Mouse (Mus musculus): ENCODE results near the gene Crip3. TPM values are rescaled to one million over a fixed set of nuclear protein-coding genes. Genes with fewer than 3 reads are reported as not detected.

Crip3 gene
- polyA plus RNA-seq, 1 experiment = not detected

GRCm38 (mm10) chr17:46453970-46454411 is 25.3 kb downstream of the Crip3 start:
- H3K4me3 ChIP-seq = no peak overlapping the region
- H3K4me2 ChIP-seq (ENCODE audit: low read depth) = no peak overlapping the region
- no peak overlapping the region for H3ac ChIP-seq (ENCODE audit: control insufficient read depth, insufficient read length)
- TF ChIP-seq MAX (IDR thresholded peaks at IDR 0.05; ENCODE audit: low read depth) (no peak), SRF (IDR thresholded peaks at IDR 0.05; ENCODE audit: control insufficient read depth, insufficient read length, low read depth) (no peak), CEBPB (IDR thresholded peaks at IDR 0.05; ENCODE audit: insufficient read depth, poor library complexity, severe bottlenecking) (no peak), TCF12 (IDR thresholded peaks at IDR 0.05; ENCODE audit: insufficient read depth, poor library complexity, severe bottlenecking) (no peak), POLR2AphosphoS2 (IDR thresholded peaks at IDR 0.05; ENCODE audit: insufficient read length, low read depth) (no peak), E2F4 (IDR thresholded peaks at IDR 0.05; ENCODE audit: insufficient read depth) (no peak), POLR2A (IDR thresholded peaks at IDR 0.05; ENCODE audit: insufficient read length, low read depth) (no peak), MYOD1 (IDR thresholded peaks at IDR 0.05; ENCODE audit: control insufficient read depth in 1 of 3, insufficient read length in 2 of 3, low read depth in 2 of 3) (no peak), REST (IDR thresholded peaks at IDR 0.05; ENCODE audit: insufficient read depth, insufficient read length) (no peak), USF1 (IDR thresholded peaks at IDR 0.05; ENCODE audit: low read depth) (no peak)
- H3K79me2 ChIP-seq (ENCODE audit: control insufficient read depth, insufficient read depth) = no peaks in the 10 kb centered on the region
- H3K36me3 ChIP-seq (ENCODE audit: control insufficient read depth, insufficient read depth) = no peaks in the 10 kb centered on the region
- peaks cover 77% of the 10 kb centered on the region for H3K27me3 ChIP-seq (ENCODE audit: control insufficient read depth, insufficient read depth, insufficient read length)

- TF ChIP-seq USF1 (IDR thresholded peaks at IDR 0.05; ENCODE audit: low read depth) (no peak), REST (IDR thresholded peaks at IDR 0.05; ENCODE audit: insufficient read depth, insufficient read length) (no peak), TCF12 (IDR thresholded peaks at IDR 0.05; ENCODE audit: insufficient read depth, poor library complexity, severe bottlenecking) (no peak), E2F4 (IDR thresholded peaks at IDR 0.05; ENCODE audit: insufficient read depth) (no peak), POLR2AphosphoS2 (IDR thresholded peaks at IDR 0.05; ENCODE audit: insufficient read length, low read depth) (no peak), SRF (IDR thresholded peaks at IDR 0.05; ENCODE audit: control insufficient read depth, insufficient read length, low read depth) (no peak), TCF3 (IDR thresholded peaks at IDR 0.05; ENCODE audit: insufficient read length, low read depth) (no peak), MYOG (IDR thresholded peaks at IDR 0.05; ENCODE audit: control insufficient read depth in 1 of 3, insufficient read depth in 1 of 3, insufficient read length in 2 of 3, low read depth in 2 of 3) (no peak)
- Histone ChIP-seq H3K36me3 (ENCODE audit: control insufficient read depth, insufficient read depth) (no peaks in the 10 kb centered on the region), H3K4me3 (no peak overlapping the region), H3ac (ENCODE audit: control insufficient read depth, insufficient read length) (no peak overlapping the region), H3K79me2 (ENCODE audit: control insufficient read depth, insufficient read depth) (no peaks in the 10 kb centered on the region), H3K27me3 (ENCODE audit: control insufficient read depth, insufficient read depth, insufficient read length) (peaks cover 82% of the 10 kb centered on the region), H3K4me2 (ENCODE audit: low read depth) (no peak overlapping the region)
These were observed 25.8 kb downstream of the Crip3 start for GRCm38 (mm10) chr17:46454539-46454938.

- no peaks in the 10 kb centered on the region for H3K36me3 ChIP-seq (ENCODE audit: control insufficient read depth, insufficient read depth)
- peaks cover 83% of the 10 kb centered on the region for H3K27me3 ChIP-seq (ENCODE audit: control insufficient read depth, insufficient read depth, insufficient read length)
- TF ChIP-seq E2F4 (IDR thresholded peaks at IDR 0.05; ENCODE audit: insufficient read depth) (no peak), REST (IDR thresholded peaks at IDR 0.05; ENCODE audit: insufficient read depth, insufficient read length) (no peak), MYOG (IDR thresholded peaks at IDR 0.05; ENCODE audit: control insufficient read depth in 1 of 3, insufficient read depth in 1 of 3, insufficient read length in 2 of 3, low read depth in 2 of 3) (no peak), MAX (IDR thresholded peaks at IDR 0.05; ENCODE audit: low read depth) (no peak), TCF12 (IDR thresholded peaks at IDR 0.05; ENCODE audit: insufficient read depth, poor library complexity, severe bottlenecking) (no peak), SRF (IDR thresholded peaks at IDR 0.05; ENCODE audit: control insufficient read depth, insufficient read length, low read depth) (no peak), CEBPB (IDR thresholded peaks at IDR 0.05; ENCODE audit: insufficient read depth, poor library complexity, severe bottlenecking) (no peak)
- no peak overlapping the region for H3ac ChIP-seq (ENCODE audit: control insufficient read depth, insufficient read length)
- H3K4me2 ChIP-seq (ENCODE audit: low read depth) = no peak overlapping the region
- H3K4me3 ChIP-seq = no peak overlapping the region
- H3K79me2 ChIP-seq (ENCODE audit: control insufficient read depth, insufficient read depth) = no peaks in the 10 kb centered on the region
These were observed 26.5 kb downstream of the Crip3 start for GRCm38 (mm10) chr17:46455110-46455691.

GRCm38 (mm10) chr17:46457791-46458190 is 29.1 kb downstream of the Crip3 start:
- TF ChIP-seq POLR2AphosphoS2 (IDR thresholded peaks at IDR 0.05; ENCODE audit: insufficient read length, low read depth) (no peak), POLR2A (IDR thresholded peaks at IDR 0.05; ENCODE audit: insufficient read length, low read depth) (no peak), MYOG (IDR thresholded peaks at IDR 0.05; ENCODE audit: control insufficient read depth in 1 of 3, insufficient read depth in 1 of 3, insufficient read length in 2 of 3, low read depth in 2 of 3) (no peak), TCF3 (IDR thresholded peaks at IDR 0.05; ENCODE audit: insufficient read length, low read depth) (no peak), USF1 (IDR thresholded peaks at IDR 0.05; ENCODE audit: low read depth) (no peak), TCF12 (IDR thresholded peaks at IDR 0.05; ENCODE audit: insufficient read depth, poor library complexity, severe bottlenecking) (no peak), MYOD1 (IDR thresholded peaks at IDR 0.05; ENCODE audit: control insufficient read depth in 1 of 3, insufficient read length in 2 of 3, low read depth in 2 of 3) (no peak), CEBPB (IDR thresholded peaks at IDR 0.05; ENCODE audit: insufficient read depth, poor library complexity, severe bottlenecking) (no peak), SRF (IDR thresholded peaks at IDR 0.05; ENCODE audit: control insufficient read depth, insufficient read length, low read depth) (no peak), REST (IDR thresholded peaks at IDR 0.05; ENCODE audit: insufficient read depth, insufficient read length) (no peak), MAX (IDR thresholded peaks at IDR 0.05; ENCODE audit: low read depth) (no peak), E2F4 (IDR thresholded peaks at IDR 0.05; ENCODE audit: insufficient read depth) (no peak)
- Histone ChIP-seq H3ac (ENCODE audit: control insufficient read depth, insufficient read length) (no peak overlapping the region), H3K79me2 (ENCODE audit: control insufficient read depth, insufficient read depth) (no peaks in the 10 kb centered on the region), H3K4me3 (no peak overlapping the region), H3K27me3 (ENCODE audit: control insufficient read depth, insufficient read depth, insufficient read length) (peaks cover 95% of the 10 kb centered on the region), H3K4me2 (ENCODE audit: low read depth) (no peak overlapping the region), H3K36me3 (ENCODE audit: control insufficient read depth, insufficient read depth) (no peaks in the 10 kb centered on the region)

GRCm38 (mm10) chr17:46458439-46458838 is 29.7 kb downstream of the Crip3 start:
- no peaks in the 10 kb centered on the region for H3K79me2 ChIP-seq (ENCODE audit: control insufficient read depth, insufficient read depth)
- H3K36me3 ChIP-seq (ENCODE audit: control insufficient read depth, insufficient read depth) = no peaks in the 10 kb centered on the region
- no peak overlapping the region for H3K4me3 ChIP-seq
- peaks cover 94% of the 10 kb centered on the region for H3K27me3 ChIP-seq (ENCODE audit: control insufficient read depth, insufficient read depth, insufficient read length)
- TF ChIP-seq CEBPB (IDR thresholded peaks at IDR 0.05; ENCODE audit: insufficient read depth, poor library complexity, severe bottlenecking) (no peak), USF1 (IDR thresholded peaks at IDR 0.05; ENCODE audit: low read depth) (no peak)
- no peak overlapping the region for H3K4me2 ChIP-seq (ENCODE audit: low read depth)
- H3ac ChIP-seq (ENCODE audit: control insufficient read depth, insufficient read length) = no peak overlapping the region
